Mouse (Mus musculus) bone marrow macrophage, adult 2 months (primary cell): ENCODE measurements around the gene Tgfbr3.

Source experiments
- CTCF ChIP-seq: IDR thresholded peaks from 2 replicates; pipeline ENCODE4 v1.5.1; 2012; ENCODE audit warnings: low read depth, mild to moderate bottlenecking, low read length, moderate library complexity
- POLR2A ChIP-seq: IDR thresholded peaks from 2 replicates; pipeline ENCODE4 v1.6.1; 2012; ENCODE audit warnings: mild to moderate bottlenecking, low read depth, low read length, borderline replicate concordance

DNA sequence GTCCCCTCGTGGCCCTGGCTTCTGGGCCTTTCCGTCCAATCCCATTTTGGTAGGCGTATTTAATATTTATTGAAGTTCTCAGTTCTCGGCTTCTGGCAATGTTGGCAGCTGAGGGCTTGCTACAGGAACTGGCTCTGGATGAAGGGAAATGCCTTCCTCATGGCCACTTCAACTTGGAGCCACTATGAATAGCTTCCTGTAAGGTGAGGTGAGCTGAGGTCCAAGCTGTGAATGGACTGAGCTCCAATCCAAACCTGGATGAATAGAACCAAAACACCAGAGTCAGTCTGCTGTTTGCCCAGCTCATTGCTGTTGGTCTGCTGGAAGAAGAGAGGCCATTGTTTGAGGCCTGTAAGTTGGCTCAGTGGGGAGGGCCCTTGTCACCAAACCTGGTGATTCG, 203.3 kb downstream of the Tgfbr3 start:
- TF ChIP-seq CTCF = no peak
- no peak for TF ChIP-seq POLR2A
